Mouse (Mus musculus) fat pad, adult 2 months (tissue): Measurements from ENCODE around the gene Tomm6.

Experiments
- DNase-seq: peaks from one replicate; pipeline ENCODE4 v3.0.0-alpha.2; 2011; ENCODE audit warnings: low read depth, low spot score; ENCODE audit errors: extremely low read depth

The Tomm6 gene

GRCm38 (mm10) chr17:47695337-47695710 lies 7.1 kb upstream of the Tomm6 start:
- DNase-seq = no peak

- no peak for DNase-seq
Observed at GRCm38 (mm10) chr17:47694503-47695336, 6.5 kb upstream of the Tomm6 start, which contains the start of gene Prickle4. Gene Prickle4, minus strand, starts transcription at chr17:47694736.

- DNase-seq = no peak
Observed at GRCm38 (mm10) chr17:47694442-47694502, 6.1 kb upstream of the Tomm6 start, which contains the start of gene Gm21981. Gene Gm21981, minus strand, starts transcription at chr17:47694455.

GRCm38 (mm10) chr17:47693671-47694441 lies 5.7 kb upstream of the Tomm6 start:
- no peak for DNase-seq

- DNase-seq = no peak
Observed at GRCm38 (mm10) chr17:47691650-47692049, 3.5 kb upstream of the Tomm6 start.

GRCm38 (mm10) chr17:47689894-47690293 lies 1.7 kb upstream of the Tomm6 start:
- DNase-seq = no peak

- no peak for DNase-seq
Observed at GRCm38 (mm10) chr17:47688608-47689575, 706 bp upstream of the Tomm6 start, which contains the start of gene Frs3. Gene Frs3, plus strand, starts transcription at chr17:47689030.

- peak; percentile 71 for DNase-seq
Observed at GRCm38 (mm10) chr17:47687409-47688343, 510 bp downstream of the Tomm6 start.

GRCm38 (mm10) chr17:47682836-47683235 lies 5.3 kb downstream of the Tomm6 start:
- DNase-seq = no peak

- DNase-seq = no peak
Observed at GRCm38 (mm10) chr17:47678702-47679101, 9.5 kb downstream of the Tomm6 start.

- DNase-seq = no peak
Observed at GRCm38 (mm10) chr17:47678238-47678637, 9.9 kb downstream of the Tomm6 start.

- DNase-seq = no peak
Observed at GRCm38 (mm10) chr17:47676581-47676980, 11.6 kb downstream of the Tomm6 start.

- DNase-seq = no peak
Observed at GRCm38 (mm10) chr17:47672311-47673111, 15.7 kb downstream of the Tomm6 start.

- DNase-seq = no peak
Observed at GRCm38 (mm10) chr17:47671988-47672310, 16.2 kb downstream of the Tomm6 start.

- no peak for DNase-seq
Observed at GRCm38 (mm10) chr17:47669166-47669565, 19.0 kb downstream of the Tomm6 start.

- no peak for DNase-seq
Observed at GRCm38 (mm10) chr17:47664474-47664873, 23.7 kb downstream of the Tomm6 start.

GRCm38 (mm10) chr17:47663009-47663713 lies 25.0 kb downstream of the Tomm6 start:
- no peak for DNase-seq

GRCm38 (mm10) chr17:47658741-47659243 lies 29.4 kb downstream of the Tomm6 start:
- no peak for DNase-seq

GRCm38 (mm10) chr17:47657901-47658300 lies 30.3 kb downstream of the Tomm6 start:
- no peak for DNase-seq
